Mouse (Mus musculus) limb, embryonic 14.5 days (tissue): Measurements from ENCODE around the gene Coil. TPM values are rescaled to one million over a fixed set of nuclear protein-coding genes. Genes with fewer than 3 reads are reported as not detected.

Experiments used
- ATAC-seq: fragments of 200-750 bp; cut with Nextera tagmentation; 2 replicates; pipeline ENCODE4 v1.8.0; 2017; ENCODE audit warnings: low read depth, moderate number of reproducible peaks, moderate TSS enrichment; ENCODE audit not compliant: low FRiP score
- DNase-seq: peaks from one replicate; pipeline ENCODE4 v3.0.0-alpha.2; 2015; ENCODE audit warnings: low spot score
- H3K27ac ChIP-seq: fragments of 300-500 bp; sonication (generic); replicated peaks from 2 replicates; pipeline ENCODE4 v1.5.1; 2014; ENCODE audit warnings: low read depth, mild to moderate bottlenecking, low read length, moderate library complexity, mixed read lengths
- H3K27me3 ChIP-seq: fragments of 300-500 bp; sonication (generic); 2 replicates; pipeline ENCODE4 v1.6.1; 2014; ENCODE audit warnings: low read length, mixed read lengths; ENCODE audit not compliant: control insufficient read depth, insufficient read depth
- H3K36me3 ChIP-seq: fragments of 300-500 bp; sonication (generic); 2 replicates; pipeline ENCODE4 v1.6.1; 2014; ENCODE audit warnings: mild to moderate bottlenecking, low read length, moderate library complexity, mixed read lengths; ENCODE audit not compliant: control insufficient read depth, insufficient read depth
- H3K4me1 ChIP-seq: fragments of 300-500 bp; sonication (generic); 2 replicates; pipeline ENCODE4 v1.6.1; 2014; ENCODE audit warnings: antibody characterized with exemption, low read length, mixed read lengths; ENCODE audit not compliant: control insufficient read depth, insufficient read depth
- H3K4me2 ChIP-seq: fragments of 300-500 bp; sonication (generic); replicated peaks from 2 replicates; pipeline ENCODE4 v1.6.1; 2014; ENCODE audit warnings: low read depth, mild to moderate bottlenecking, low read length, moderate library complexity; ENCODE audit not compliant: severe bottlenecking
- H3K4me3 ChIP-seq: fragments of 300-500 bp; sonication (generic); replicated peaks from 2 replicates; pipeline ENCODE4 v1.5.1; 2014; ENCODE audit warnings: low read length
- H3K9ac ChIP-seq: fragments of 300-500 bp; sonication (generic); 2 replicates; pipeline ENCODE4 v1.6.1; 2014; ENCODE audit warnings: mild to moderate bottlenecking, low read depth, low read length, moderate library complexity; ENCODE audit not compliant: severe bottlenecking
- H3K9me3 ChIP-seq: fragments of 300-500 bp; sonication (generic); 2 replicates; pipeline ENCODE4 v1.6.1; 2016; ENCODE audit warnings: low read length; ENCODE audit not compliant: control insufficient read depth
- POLR2A ChIP-seq: fragments of 200-500 bp; IDR thresholded peaks from 2 replicates; pipeline ENCODE4 v1.8.0; 2012; ENCODE audit warnings: inconsistent platforms, mild to moderate bottlenecking, moderate library complexity, borderline replicate concordance; ENCODE audit not compliant: insufficient read depth, insufficient read length; ENCODE audit errors: extremely low read depth
- WGBS: fragments of 180-500 bp; shearing (Covaris S2); extraction: QIAGEN DNeasy Blood & Tissue Kit; methylation state at CpG from one replicate; pipeline ENCODE4 v1.1.7; 2014; 5-methylcytosine and 5-hydroxymethylcytosine counted together
- polyA plus RNA-seq, 2 experiments: library from polyadenylated mRNA; depleted of rRNA in 1 of 2; stranded (reverse) in 1 of 2; unstranded in 1 of 2; fragments of >200 nt; fragmentation: Nextera tagmentation in 1 of 2; extraction: Ambion mirVana in 1 of 2; gene quantifications; 2 replicates each; pipeline versions ENCODE4 v1.2.1 to v1.2.3; 2012 to 2014

Gene Coil
- polyA plus RNA-seq, 2 experiments = 12.4 to 21.6 TPM

- Histone ChIP-seq H3K27ac (no peak overlapping the region), H3K4me2 (no peak overlapping the region), H3K4me1 (no peaks in the 10 kb centered on the region), H3K27me3 (no peaks in the 10 kb centered on the region), H3K9ac (no peak overlapping the region), H3K9me3 (no peaks in the 10 kb centered on the region), H3K4me3 (no peak overlapping the region), H3K36me3 (peaks cover 36% of the 10 kb centered on the region; the same call in 1 of the 2 replicates)
- ATAC-seq (no peak), DNase-seq (no peak)
- 90% methylated on average over 2 of the region's 2 CpGs for WGBS
- no peak for TF ChIP-seq POLR2A
Observed at GRCm38 (mm10) chr11:88937886-88938285, 32.2 kb upstream of the Coil start.

- ATAC-seq = no peak
- Histone ChIP-seq H3K4me1 (no peaks in the 10 kb centered on the region), H3K9me3 (no peaks in the 10 kb centered on the region), H3K36me3 (peaks cover 37% of the 10 kb centered on the region; the same call in 1 of the 2 replicates), H3K4me3 (no peak overlapping the region), H3K9ac (no peak overlapping the region), H3K27me3 (no peaks in the 10 kb centered on the region), H3K4me2 (no peak overlapping the region), H3K27ac (no peak overlapping the region)
- no peak for DNase-seq
- 99% methylated on average over 2 of the region's 2 CpGs for WGBS
- TF ChIP-seq POLR2A = no peak
Observed at GRCm38 (mm10) chr11:88938770-88939169, 31.3 kb upstream of the Coil start.

GRCm38 (mm10) chr11:88939634-88940033, 30.4 kb upstream of the Coil start:
- H3K4me2 ChIP-seq = no peak overlapping the region
- DNase-seq = no peak
- H3K27ac ChIP-seq = no peak overlapping the region
- 93% methylated on average over 4 of the region's 4 CpGs for WGBS
- no peak overlapping the region for H3K9ac ChIP-seq
- H3K4me3 ChIP-seq = no peak overlapping the region
- H3K36me3 ChIP-seq = peaks cover 38% of the 10 kb centered on the region
- no peak for ATAC-seq
- no peak for TF ChIP-seq POLR2A
- no peaks in the 10 kb centered on the region for H3K4me1 ChIP-seq
- H3K27me3 ChIP-seq = no peaks in the 10 kb centered on the region
- no peaks in the 10 kb centered on the region for H3K9me3 ChIP-seq

GRCm38 (mm10) chr11:88941489-88941888, 28.6 kb upstream of the Coil start:
- no peak for TF ChIP-seq POLR2A
- H3K9ac ChIP-seq = no peak overlapping the region
- DNase-seq (no peak), ATAC-seq (no peak)
- no peaks in the 10 kb centered on the region for H3K9me3 ChIP-seq
- 73% methylated on average over 12 of the region's 12 CpGs for WGBS
- no peak overlapping the region for H3K4me3 ChIP-seq
- H3K4me2 ChIP-seq = no peak overlapping the region
- H3K4me1 ChIP-seq = no peaks in the 10 kb centered on the region
- H3K27ac ChIP-seq = no peak overlapping the region
- peaks cover 45% of the 10 kb centered on the region for H3K36me3 ChIP-seq
- H3K27me3 ChIP-seq = no peaks in the 10 kb centered on the region

GRCm38 (mm10) chr11:88945971-88946585, 24.0 kb upstream of the Coil start:
- no peak overlapping the region for H3K4me3 ChIP-seq
- H3K27me3 ChIP-seq = no peaks in the 10 kb centered on the region
- H3K27ac ChIP-seq = no peak overlapping the region
- ATAC-seq = no peak
- H3K9me3 ChIP-seq = no peaks in the 10 kb centered on the region
- H3K9ac ChIP-seq = no peak overlapping the region
- no peak overlapping the region for H3K4me2 ChIP-seq
- peaks cover 46% of the 10 kb centered on the region for H3K36me3 ChIP-seq
- no peak for DNase-seq
- TF ChIP-seq POLR2A = no peak
- WGBS = 78% methylated on average over 8 of the region's 8 CpGs
- H3K4me1 ChIP-seq = no peaks in the 10 kb centered on the region
